Mouse (Mus musculus): ENCODE results near the gene Col9a1. TPM values are rescaled to one million over a fixed set of nuclear protein-coding genes. Genes with fewer than 3 reads are reported as not detected.

Gene Col9a1
- polyA plus RNA-seq, 1 experiment from 2014 or later, result 0.57 TPM

GRCm38 (mm10) chr1:24171205-24171866, 6.1 kb upstream of the Col9a1 start:
- Histone ChIP-seq H3K27ac (ENCODE audit: low read depth, low read length) (no peak overlapping the region), H3K4me3 (ENCODE audit: low read depth, low read length) (no peak overlapping the region), H3K4me2 (ENCODE audit: low read length) (no peak overlapping the region), H3K9me3 (replicated peaks; ENCODE audit: control insufficient read depth, low read length) (no peaks in the 10 kb centered on the region), H3K9ac (ENCODE audit: low read length) (no peak overlapping the region), H3K36me3 (ENCODE audit: control insufficient read depth, insufficient read depth, low read length) (no peaks in the 10 kb centered on the region), H3K4me1 (ENCODE audit: control insufficient read depth, insufficient read depth, low read length) (no peaks in the 10 kb centered on the region), H3K27me3 (replicated peaks; ENCODE audit: control insufficient read depth, insufficient read depth, low read length) (no peaks in the 10 kb centered on the region)
- WGBS, result 2% methylated on average over 4 of the region's 4 CpGs
- ATAC-seq (peak; percentile 85), DNase-seq (ENCODE audit: low spot score) (peak; percentile 89)

GRCm38 (mm10) chr1:24171898-24172297, 5.5 kb upstream of the Col9a1 start:
- Histone ChIP-seq H3K27me3 (replicated peaks; ENCODE audit: control insufficient read depth, insufficient read depth, low read length) (no peaks in the 10 kb centered on the region), H3K4me1 (ENCODE audit: control insufficient read depth, insufficient read depth, low read length) (no peaks in the 10 kb centered on the region), H3K27ac (ENCODE audit: low read depth, low read length) (no peak overlapping the region), H3K36me3 (ENCODE audit: control insufficient read depth, insufficient read depth, low read length) (no peaks in the 10 kb centered on the region), H3K9me3 (replicated peaks; ENCODE audit: control insufficient read depth, low read length) (no peaks in the 10 kb centered on the region), H3K9ac (ENCODE audit: low read length) (no peak overlapping the region), H3K4me3 (ENCODE audit: low read depth, low read length) (no peak overlapping the region), H3K4me2 (ENCODE audit: low read length) (no peak overlapping the region)
- no peak for DNase-seq (ENCODE audit: low spot score)
- 73% methylated on average over 1 of the region's 1 CpGs for WGBS
- ATAC-seq, result peak; percentile 55

GRCm38 (mm10) chr1:24172656-24173055, 4.8 kb upstream of the Col9a1 start:
- H3K9ac ChIP-seq (ENCODE audit: low read length), result no peak overlapping the region
- H3K9me3 ChIP-seq (replicated peaks; ENCODE audit: control insufficient read depth, low read length), result no peaks in the 10 kb centered on the region
- WGBS, result 56% methylated on average over 3 of the region's 3 CpGs
- no peaks in the 10 kb centered on the region for H3K27me3 ChIP-seq (replicated peaks; ENCODE audit: control insufficient read depth, insufficient read depth, low read length)
- no peak overlapping the region for H3K4me2 ChIP-seq (ENCODE audit: low read length)
- H3K4me3 ChIP-seq (ENCODE audit: low read depth, low read length), result no peak overlapping the region
- no peak overlapping the region for H3K27ac ChIP-seq (ENCODE audit: low read depth, low read length)
- no peak for DNase-seq (ENCODE audit: low spot score)
- H3K36me3 ChIP-seq (ENCODE audit: control insufficient read depth, insufficient read depth, low read length), result no peaks in the 10 kb centered on the region
- H3K4me1 ChIP-seq (ENCODE audit: control insufficient read depth, insufficient read depth, low read length), result no peaks in the 10 kb centered on the region
- no peak for ATAC-seq

DNA sequence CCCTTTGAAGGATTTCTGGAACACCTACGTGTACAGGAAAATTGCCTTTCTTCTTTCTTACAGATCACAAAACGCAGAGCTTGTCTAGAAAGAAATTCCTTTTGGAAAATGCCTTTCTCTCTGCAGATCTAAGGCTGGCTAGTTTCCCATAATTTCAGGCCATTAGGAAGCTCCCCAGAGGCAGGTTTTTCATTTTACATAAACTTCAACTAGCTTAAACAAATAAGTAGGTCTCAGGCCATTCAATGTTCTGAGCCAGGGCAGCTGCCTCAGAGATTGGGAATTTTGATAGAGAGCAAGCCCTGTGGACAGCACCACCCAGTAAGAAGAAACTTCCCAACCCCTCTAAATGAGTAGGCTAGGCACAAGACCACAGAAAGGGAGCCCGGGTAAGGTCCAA, 1.6 kb upstream of the Col9a1 start:
- WGBS, result 73% methylated on average over 3 of the region's 3 CpGs
- no peak overlapping the region for H3K27ac ChIP-seq (ENCODE audit: low read depth, low read length)
- DNase-seq (ENCODE audit: low spot score), result no peak
- ATAC-seq, result no peak
- H3K27me3 ChIP-seq (replicated peaks; ENCODE audit: control insufficient read depth, insufficient read depth, low read length), result no peaks in the 10 kb centered on the region
- H3K4me1 ChIP-seq (ENCODE audit: control insufficient read depth, insufficient read depth, low read length), result no peaks in the 10 kb centered on the region
- no peaks in the 10 kb centered on the region for H3K9me3 ChIP-seq (replicated peaks; ENCODE audit: control insufficient read depth, low read length)
- no peak overlapping the region for H3K9ac ChIP-seq (ENCODE audit: low read length)
- H3K4me2 ChIP-seq (ENCODE audit: low read length), result no peak overlapping the region
- H3K36me3 ChIP-seq (ENCODE audit: control insufficient read depth, insufficient read depth, low read length), result no peaks in the 10 kb centered on the region
- H3K4me3 ChIP-seq (ENCODE audit: low read depth, low read length), result no peak overlapping the region

GRCm38 (mm10) chr1:24179856-24180255, 2.4 kb downstream of the Col9a1 start:
- Histone ChIP-seq H3K4me1 (ENCODE audit: control insufficient read depth, insufficient read depth, low read length) (no peaks in the 10 kb centered on the region), H3K27ac (ENCODE audit: low read depth, low read length) (no peak overlapping the region), H3K9ac (ENCODE audit: low read length) (no peak overlapping the region), H3K27me3 (replicated peaks; ENCODE audit: control insufficient read depth, insufficient read depth, low read length) (no peaks in the 10 kb centered on the region), H3K9me3 (replicated peaks; ENCODE audit: control insufficient read depth, low read length) (no peaks in the 10 kb centered on the region), H3K4me3 (ENCODE audit: low read depth, low read length) (no peak overlapping the region), H3K36me3 (ENCODE audit: control insufficient read depth, insufficient read depth, low read length) (no peaks in the 10 kb centered on the region), H3K4me2 (ENCODE audit: low read length) (no peak overlapping the region)
- no peak for DNase-seq (ENCODE audit: low spot score)
- ATAC-seq, result no peak
- 85% methylated on average over 2 of the region's 2 CpGs for WGBS

DNA sequence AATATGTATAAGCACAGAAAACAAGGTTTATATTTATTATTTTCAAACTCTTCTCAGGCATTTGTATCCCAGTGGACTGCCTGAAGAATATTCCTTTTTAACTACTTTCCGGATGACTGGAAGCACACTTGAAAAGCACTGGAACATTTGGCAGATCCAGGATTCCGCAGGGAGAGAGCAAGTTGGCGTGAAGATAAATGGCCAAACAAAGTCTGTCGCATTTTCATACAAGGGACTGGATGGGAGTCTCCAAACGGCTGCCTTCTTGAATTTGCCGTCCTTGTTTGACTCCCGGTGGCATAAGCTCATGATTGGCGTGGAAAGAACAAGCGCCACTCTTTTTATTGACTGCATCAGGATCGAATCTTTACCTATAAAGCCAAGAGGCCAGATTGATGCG, 7.6 kb downstream of the Col9a1 start:
- H3K9ac ChIP-seq (ENCODE audit: low read length), result no peak overlapping the region
- no peaks in the 10 kb centered on the region for H3K4me1 ChIP-seq (ENCODE audit: control insufficient read depth, insufficient read depth, low read length)
- WGBS, result 71% methylated on average over 11 of the region's 11 CpGs
- no peaks in the 10 kb centered on the region for H3K27me3 ChIP-seq (replicated peaks; ENCODE audit: control insufficient read depth, insufficient read depth, low read length)
- H3K4me2 ChIP-seq (ENCODE audit: low read length), result no peak overlapping the region
- no peak for ATAC-seq
- H3K4me3 ChIP-seq (ENCODE audit: low read depth, low read length), result no peak overlapping the region
- no peaks in the 10 kb centered on the region for H3K36me3 ChIP-seq (ENCODE audit: control insufficient read depth, insufficient read depth, low read length)
- DNase-seq (ENCODE audit: low spot score), result peak; percentile 52
- H3K27ac ChIP-seq (ENCODE audit: low read depth, low read length), result no peak overlapping the region
- no peaks in the 10 kb centered on the region for H3K9me3 ChIP-seq (replicated peaks; ENCODE audit: control insufficient read depth, low read length)

GRCm38 (mm10) chr1:24186964-24187363, 9.6 kb downstream of the Col9a1 start:
- Histone ChIP-seq H3K27me3 (replicated peaks; ENCODE audit: control insufficient read depth, insufficient read depth, low read length) (no peaks in the 10 kb centered on the region), H3K4me3 (ENCODE audit: low read depth, low read length) (no peak overlapping the region), H3K9me3 (replicated peaks; ENCODE audit: control insufficient read depth, low read length) (no peaks in the 10 kb centered on the region), H3K36me3 (ENCODE audit: control insufficient read depth, insufficient read depth, low read length) (no peaks in the 10 kb centered on the region), H3K9ac (ENCODE audit: low read length) (no peak overlapping the region), H3K27ac (ENCODE audit: low read depth, low read length) (no peak overlapping the region), H3K4me1 (ENCODE audit: control insufficient read depth, insufficient read depth, low read length) (no peaks in the 10 kb centered on the region), H3K4me2 (ENCODE audit: low read length) (no peak overlapping the region)
- DNase-seq (ENCODE audit: low spot score) (no peak), ATAC-seq (no peak)
- 84% methylated on average over 11 of the region's 11 CpGs for WGBS

DNA sequence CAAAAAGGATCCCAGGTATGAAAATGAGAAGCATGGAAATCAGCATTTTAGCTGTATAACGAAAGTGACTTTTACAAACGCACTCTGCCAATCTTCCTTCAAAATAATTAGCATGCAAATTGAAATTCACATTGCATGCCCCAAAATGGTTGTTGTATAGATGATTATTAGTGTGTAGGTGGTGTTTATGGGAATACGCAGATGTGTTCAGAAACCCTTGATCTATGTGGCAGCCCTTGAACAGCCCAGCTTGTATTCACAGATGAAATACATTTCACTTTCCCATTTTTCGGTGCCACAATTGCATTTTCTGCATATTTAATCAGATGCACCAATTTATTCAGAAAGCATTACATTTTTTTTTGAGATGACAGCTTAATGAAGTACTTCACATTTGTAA, 14.3 kb downstream of the Col9a1 start:
- Histone ChIP-seq H3K9me3 (replicated peaks; ENCODE audit: control insufficient read depth, low read length) (no peaks in the 10 kb centered on the region), H3K27ac (ENCODE audit: low read depth, low read length) (no peak overlapping the region), H3K4me1 (ENCODE audit: control insufficient read depth, insufficient read depth, low read length) (peaks cover 6% of the 10 kb centered on the region; the same call in 1 of the 2 replicates), H3K36me3 (ENCODE audit: control insufficient read depth, insufficient read depth, low read length) (no peaks in the 10 kb centered on the region), H3K9ac (ENCODE audit: low read length) (no peak overlapping the region), H3K4me3 (ENCODE audit: low read depth, low read length) (no peak overlapping the region), H3K27me3 (replicated peaks; ENCODE audit: control insufficient read depth, insufficient read depth, low read length) (no peaks in the 10 kb centered on the region), H3K4me2 (ENCODE audit: low read length) (no peak overlapping the region)
- ATAC-seq, result 0 out of 2 replicates have a peak, but pooled peaks have one; percentile 58
- DNase-seq (ENCODE audit: low spot score), result peak; percentile 37
- WGBS, result 67% methylated on average over 4 of the region's 4 CpGs

GRCm38 (mm10) chr1:24194111-24194510, 16.7 kb downstream of the Col9a1 start:
- no peak for ATAC-seq
- DNase-seq (ENCODE audit: low spot score), result no peak
- WGBS, result 75% methylated on average over 4 of the region's 4 CpGs
- H3K4me1 ChIP-seq (ENCODE audit: control insufficient read depth, insufficient read depth, low read length), result peaks cover 6% of the 10 kb centered on the region; the same call in 1 of the 2 replicates
- no peak overlapping the region for H3K4me2 ChIP-seq (ENCODE audit: low read length)
- no peaks in the 10 kb centered on the region for H3K36me3 ChIP-seq (ENCODE audit: control insufficient read depth, insufficient read depth, low read length)
- no peak overlapping the region for H3K4me3 ChIP-seq (ENCODE audit: low read depth, low read length)
- no peaks in the 10 kb centered on the region for H3K27me3 ChIP-seq (replicated peaks; ENCODE audit: control insufficient read depth, insufficient read depth, low read length)
- H3K9ac ChIP-seq (ENCODE audit: low read length), result no peak overlapping the region
- no peaks in the 10 kb centered on the region for H3K9me3 ChIP-seq (replicated peaks; ENCODE audit: control insufficient read depth, low read length)
- no peak overlapping the region for H3K27ac ChIP-seq (ENCODE audit: low read depth, low read length)

All from forebrain, embryonic 14.5 days (tissue).